In genomic region chr11:94629199-94629883, GRCm38 (mm10) we compare ENCODE assay signal across 8 mouse cellular contexts. TPM values are rescaled to one million over a fixed set of nuclear protein-coding genes. Genes with fewer than 3 reads are reported as not detected.
DNase-seq lines count a peak whose midpoint lies in the region; ATAC-seq and TF ChIP-seq lines count a peak whose summit lies in the region.

TSS of gene Lrrc59 (plus strand) at chr11:94629767.

- peak; percentile 97 to 98 for DNase-seq in B cell, adult 2 months
- peak; percentile 94 for DNase-seq in brain, adult 2 months (ENCODE audit: low read depth, low spot score)
- peak; percentile 64 for DNase-seq in liver, adult 2 months (ENCODE audit: extremely low read depth, low read depth, low spot score)
- DNase-seq in splenic B cell, adult 2 months (ENCODE audit: low read depth, low spot score) = peak; percentile 96

- peak within 1 kb of the TSS; percentile 79 for H3K27ac ChIP-seq in heart, embryonic 11.5 days (ENCODE audit: low read depth, low read length)
- peak within 1 kb of the TSS; percentile 55; the same call in 1 of the 2 replicates for H3K27ac ChIP-seq in kidney, embryonic 16.5 days (ENCODE audit: low read length)
- H3K27ac ChIP-seq in liver, adult 2 months (replicated peaks; ENCODE audit: insufficient read depth, low read depth, low read length) = peak within 1 kb of the TSS; percentile 62

- H3K4me2 ChIP-seq in heart, embryonic 11.5 days = peak within 1 kb of the TSS; percentile 70
- peak within 1 kb of the TSS; percentile 85 for H3K4me2 ChIP-seq in kidney, embryonic 16.5 days (replicated peaks; ENCODE audit: low read depth, low read length)
- H3K4me2 ChIP-seq in myocyte (ENCODE audit: low read depth) = peak within 1 kb of the TSS; percentile 94

- H3K4me3 ChIP-seq in heart, embryonic 11.5 days (ENCODE audit: low read depth, low read length) = peak within 1 kb of the TSS; percentile 82
- peak within 1 kb of the TSS; percentile 100 for H3K4me3 ChIP-seq in kidney, embryonic 16.5 days (ENCODE audit: low read length)
- H3K4me3 ChIP-seq in liver, adult 2 months (ENCODE audit: insufficient read depth, low read depth, low read length) = peak within 1 kb of the TSS; percentile 79
- peak within 1 kb of the TSS; percentile 93 for H3K4me3 ChIP-seq in myocyte

- H3K79me2 ChIP-seq in liver, adult 2 months (ENCODE audit: control insufficient read depth, insufficient read depth, low read length) = peaks cover 9% of the 10 kb centered on the region; the same call in 1 of the 2 replicates
- H3K79me2 ChIP-seq in myocyte (ENCODE audit: control insufficient read depth, insufficient read depth) = peaks cover 41% of the 10 kb centered on the region

- TF ChIP-seq CTCF in liver, adult 2 months (IDR thresholded peaks at IDR 0.05; ENCODE audit: low read depth, low read length) = peak; percentile 97

- 0 out of 2 replicates have a peak, but pooled peaks have one; percentile 5 for TF ChIP-seq POLR2A in liver, adult 2 months (IDR thresholded peaks at IDR 0.05; ENCODE audit: extremely low read depth, insufficient read depth, low read length)
- TF ChIP-seq POLR2A in myocyte (IDR thresholded peaks at IDR 0.05; ENCODE audit: insufficient read length, low read depth) = peak; percentile 95

- peak within 1 kb of the TSS; percentile 93 for H3K9ac ChIP-seq in heart, embryonic 11.5 days (ENCODE audit: low read depth, low read length)
- peak within 1 kb of the TSS; percentile 92 for H3K9ac ChIP-seq in kidney, embryonic 16.5 days (replicated peaks; ENCODE audit: low read length)
- H3K9ac ChIP-seq in liver, adult 2 months (ENCODE audit: low read depth, low read length) = peak within 1 kb of the TSS; percentile 92

- peak; percentile 97 for ATAC-seq in erythroblast, adult 5-6 weeks (replicated peaks; ENCODE audit: low FRiP score, poor library complexity, severe bottlenecking)
- ATAC-seq in heart, embryonic 11.5 days (replicated peaks; ENCODE audit: insufficient number of reproducible peaks, low FRiP score, low TSS enrichment) = peak; percentile 94
- ATAC-seq in kidney, embryonic 16.5 days (ENCODE audit: low FRiP score, low TSS enrichment) = peak; percentile 96

- 3% methylated on average over 40 of the region's 41 CpGs for WGBS in heart, embryonic 11.5 days (ENCODE audit: insufficient replicate concordance)
- 4% methylated on average over 41 of the region's 41 CpGs for WGBS in kidney, embryonic 16.5 days
- WGBS in liver, adult 2 months = 4% methylated on average over 40 of the region's 41 CpGs

- H3ac ChIP-seq in myocyte (ENCODE audit: control insufficient read depth, insufficient read length) = peak within 1 kb of the TSS; percentile 84

- H3K27me3 ChIP-seq in heart, embryonic 11.5 days (ENCODE audit: control insufficient read depth, insufficient read depth, low read length) = no peaks in the 10 kb centered on the region
- no peaks in the 10 kb centered on the region for H3K27me3 ChIP-seq in kidney, embryonic 16.5 days (ENCODE audit: insufficient read depth, low read length)
- no peaks in the 10 kb centered on the region for H3K27me3 ChIP-seq in liver, adult 2 months (ENCODE audit: control insufficient read depth, insufficient read depth, low read length)
- no peaks in the 10 kb centered on the region for H3K27me3 ChIP-seq in myocyte (ENCODE audit: control insufficient read depth, insufficient read depth, insufficient read length)
- H3K27me3 ChIP-seq in splenic B cell, adult 2 months (ENCODE audit: control insufficient read depth, insufficient read depth, low read length, poor library complexity, severe bottlenecking) = no peaks in the 10 kb centered on the region

- peaks cover 14% of the 10 kb centered on the region for H3K36me3 ChIP-seq in heart, embryonic 11.5 days (ENCODE audit: control insufficient read depth, insufficient read depth, low read length)
- H3K36me3 ChIP-seq in kidney, embryonic 16.5 days (ENCODE audit: insufficient read depth, low read length) = peaks cover 14% of the 10 kb centered on the region
- peaks cover 4% of the 10 kb centered on the region; the same call in 1 of the 2 replicates for H3K36me3 ChIP-seq in liver, adult 2 months (ENCODE audit: control insufficient read depth, insufficient read depth, low read length)
- peaks cover 20% of the 10 kb centered on the region for H3K36me3 ChIP-seq in myocyte (ENCODE audit: control insufficient read depth, insufficient read depth)
- H3K36me3 ChIP-seq in splenic B cell, adult 2 months (ENCODE audit: control insufficient read depth, insufficient read depth, low read length, poor library complexity, severe bottlenecking) = 0 out of 2 replicates have a peak, but pooled peaks cover 2% of the 10 kb centered on the region

- H3K4me1 ChIP-seq in heart, embryonic 11.5 days (ENCODE audit: control insufficient read depth, insufficient read depth, low read length) = no peaks in the 10 kb centered on the region
- H3K4me1 ChIP-seq in kidney, embryonic 16.5 days (ENCODE audit: insufficient read depth, low read length) = peaks cover 13% of the 10 kb centered on the region
- H3K4me1 ChIP-seq in liver, adult 2 months (ENCODE audit: control insufficient read depth, insufficient read depth, low read length) = peaks cover 6% of the 10 kb centered on the region; the same call in 1 of the 2 replicates

- H3K9me3 ChIP-seq in heart, embryonic 11.5 days (replicated peaks; ENCODE audit: control insufficient read depth, low read length) = no peaks in the 10 kb centered on the region
- no peaks in the 10 kb centered on the region for H3K9me3 ChIP-seq in kidney, embryonic 16.5 days (ENCODE audit: low read length)

TF ChIP-seq in myocyte, 11 proteins besides CTCF, POLR2A, EP300 and RAD21:
- TF ChIP-seq MYOG (IDR thresholded peaks at IDR 0.05; ENCODE audit: control insufficient read depth in 1 of 3, insufficient read depth in 1 of 3, insufficient read length in 2 of 3, low read depth in 2 of 3) (peak in 2 of 3 experiments; percentile 59 to 66), TCF12 (IDR thresholded peaks at IDR 0.05; ENCODE audit: insufficient read depth, poor library complexity, severe bottlenecking) (no peak), POLR2AphosphoS2 (IDR thresholded peaks at IDR 0.05; ENCODE audit: insufficient read length, low read depth) (peak; percentile 82)

RNA-seq across cellular contexts. Expression of gene Lrrc59, which starts in this region (rescaled TPM):
- total RNA-seq in erythroblast, adult 5-6 weeks (2015; ENCODE audit: low replicate concordance) = 15.7 and 21.1 TPM in 2 replicates
- 20.0 and 27.6 TPM in 2 replicates for total RNA-seq in erythroblast, adult 5-6 weeks (2017; ENCODE audit: low replicate concordance)
- polyA plus RNA-seq in heart, embryonic 11.5 days (2014; fragmentation: Nextera tagmentation; extraction: Ambion mirVana) = 137 and 170 TPM in 2 replicates
- polyA plus RNA-seq in kidney, embryonic 16.5 days (2015; fragmentation: Nextera tagmentation; extraction: Ambion mirVana) = 211 and 218 TPM in 2 replicates
- 40.6 and 46.3 TPM in 2 replicates for total RNA-seq in liver, adult 2 months (2014; rRNA removed)
- polyA plus RNA-seq in liver, adult 2 months (2012; rRNA removed) = 41.2 and 43.8 TPM in 2 replicates
- 208 TPM for polyA plus RNA-seq in myocyte (2012; fragmentation: generic; extraction: Trizol)

Comparison
In these comparisons a context has a peak if more than half of its experiments do, and no peak if none do; other contexts are left out.
1. Peak in every context shown above with its lines: DNase-seq, ATAC-seq, H3K4me3 ChIP-seq and H3K27ac ChIP-seq.